Mouse (Mus musculus) lung, embryonic 14.5 days (tissue): Measurements from ENCODE around the gene Nup210l. TPM values are rescaled to one million over a fixed set of nuclear protein-coding genes. Genes with fewer than 3 reads are reported as not detected.

Experiments
- ATAC-seq: fragments of 200-750 bp; cut with Nextera tagmentation; 2 replicates; pipeline ENCODE4 v1.8.0; 2017; ENCODE audit warnings: mild to moderate bottlenecking, moderate TSS enrichment, moderate library complexity; ENCODE audit not compliant: insufficient read depth
- DNase-seq: peaks from one replicate; pipeline ENCODE4 v3.0.0-alpha.2; 2015
- H3K27ac ChIP-seq: fragments of 300-500 bp; sonication (generic); 2 replicates; pipeline ENCODE4 v1.5.1; 2014; ENCODE audit warnings: low read depth, mild to moderate bottlenecking, moderate library complexity
- H3K27me3 ChIP-seq: fragments of 300-500 bp; sonication (generic); 2 replicates; pipeline ENCODE4 v1.6.1; 2014; ENCODE audit warnings: low read length, control low read depth; ENCODE audit not compliant: insufficient read depth
- H3K36me3 ChIP-seq: fragments of 300-500 bp; sonication (generic); 2 replicates; pipeline ENCODE4 v1.6.1; 2014; ENCODE audit warnings: control low read depth; ENCODE audit not compliant: insufficient read depth
- H3K4me1 ChIP-seq: fragments of 300-500 bp; sonication (generic); 2 replicates; pipeline ENCODE4 v1.6.1; 2014; ENCODE audit warnings: antibody characterized with exemption, control low read depth; ENCODE audit not compliant: insufficient read depth
- H3K4me2 ChIP-seq: fragments of 300-500 bp; sonication (generic); 2 replicates; pipeline ENCODE4 v1.6.1; 2014; ENCODE audit warnings: mild to moderate bottlenecking
- H3K4me3 ChIP-seq: fragments of 300-500 bp; sonication (generic); 2 replicates; pipeline ENCODE4 v1.5.1; 2014; ENCODE audit warnings: low read depth, low read length
- H3K9ac ChIP-seq: fragments of 300-500 bp; sonication (generic); 2 replicates; pipeline ENCODE4 v1.6.1; 2014
- H3K9me3 ChIP-seq: fragments of 300-500 bp; sonication (generic); 2 replicates; pipeline ENCODE4 v1.6.1; 2016; ENCODE audit warnings: low read depth, low read length, control low read depth
- CTCF ChIP-seq: IDR thresholded peaks from 2 replicates; pipeline ENCODE4 v1.5.1; 2016; ENCODE audit warnings: antibody characterized with exemption, low read depth
- WGBS: fragments of 180-500 bp; shearing (Covaris S2); extraction: QIAGEN DNeasy Blood & Tissue Kit; methylation state at CpG from one replicate; pipeline ENCODE4 v1.1.7; 2014; 5-methylcytosine and 5-hydroxymethylcytosine counted together
- microRNA counts: library from miRNA; unstranded; fragments of <30 nt; microRNA quantifications from one replicate; lab custom pipeline; 2016
- microRNA-seq: library from miRNA; unstranded; fragments of <30 nt; microRNA quantifications from one replicate; pipeline ENCODE4, GENCODE M21; 2016; ENCODE audit warnings: borderline number of aligned reads
- polyA plus RNA-seq: library from polyadenylated mRNA; unstranded; fragments of >200 nt; fragmentation: Nextera tagmentation; extraction: Ambion mirVana; gene quantifications from 2 replicates; pipeline ENCODE4 v1.2.1, GENCODE M21; 2014

The Nup210l gene
- polyA plus RNA-seq, 1 experiment from 2014 or later = 0.58 TPM

- Histone ChIP-seq H3K4me1 (peaks cover 4% of the 10 kb centered on the region), H3K27me3 (no peaks in the 10 kb centered on the region), H3K9ac (peak within 1 kb of the TSS; percentile 85), H3K4me2 (peak within 1 kb of the TSS; percentile 88), H3K27ac (peak within 1 kb of the TSS; percentile 85), H3K36me3 (peaks cover 36% of the 10 kb centered on the region), H3K9me3 (no peaks in the 10 kb centered on the region), H3K4me3 (peak within 1 kb of the TSS; percentile 86)
- ATAC-seq (peak; percentile 98), DNase-seq (peak; percentile 98)
- TF ChIP-seq CTCF = no peak
- under 1% methylated on average over 40 of the region's 40 CpGs for WGBS
Measured at GRCm38 (mm10) chr3:90253653-90254418, 149.9 kb downstream of the Nup210l start, which contains the start of gene Crtc2. Gene Crtc2, plus strand, starts transcription at chr3:90254163.

GRCm38 (mm10) chr3:90254419-90255193 is 150.7 kb downstream of the Nup210l start:
- ATAC-seq (peak; percentile 68), DNase-seq (peak; percentile 22)
- Histone ChIP-seq H3K4me3 (peak overlapping the region; percentile 86), H3K9ac (peak overlapping the region; percentile 85), H3K36me3 (peaks cover 44% of the 10 kb centered on the region), H3K27ac (peak overlapping the region; percentile 85), H3K4me2 (peak overlapping the region; percentile 88), H3K4me1 (peaks cover 4% of the 10 kb centered on the region), H3K27me3 (no peaks in the 10 kb centered on the region), H3K9me3 (no peaks in the 10 kb centered on the region)
- TF ChIP-seq CTCF = no peak
- WGBS = under 1% methylated on average over 41 of the region's 41 CpGs

- H3K9me3 ChIP-seq = no peaks in the 10 kb centered on the region
- ATAC-seq (no peak), DNase-seq (no peak)
- H3K27me3 ChIP-seq = no peaks in the 10 kb centered on the region
- peak overlapping the region; percentile 85 for H3K9ac ChIP-seq
- peaks cover 48% of the 10 kb centered on the region for H3K36me3 ChIP-seq
- no peak overlapping the region; the same call in 1 of the 2 replicates for H3K27ac ChIP-seq
- H3K4me3 ChIP-seq = peak overlapping the region; percentile 86
- peaks cover 4% of the 10 kb centered on the region for H3K4me1 ChIP-seq
- WGBS = 6% methylated on average over 2 of the region's 2 CpGs
- peak overlapping the region; percentile 88 for H3K4me2 ChIP-seq
- TF ChIP-seq CTCF = no peak
Measured at GRCm38 (mm10) chr3:90255194-90255565, 151.2 kb downstream of the Nup210l start.

GRCm38 (mm10) chr3:90255784-90256353 is 151.9 kb downstream of the Nup210l start:
- Histone ChIP-seq H3K4me2 (peak overlapping the region; percentile 88), H3K9ac (no peak overlapping the region), H3K9me3 (no peaks in the 10 kb centered on the region), H3K4me3 (0 out of 2 replicates have a peak overlapping the region, but pooled peaks have one; percentile 86), H3K4me1 (peaks cover 4% of the 10 kb centered on the region), H3K36me3 (peaks cover 48% of the 10 kb centered on the region), H3K27me3 (no peaks in the 10 kb centered on the region), H3K27ac (no peak overlapping the region)
- 93% methylated on average over 14 of the region's 14 CpGs for WGBS
- DNase-seq (no peak), ATAC-seq (no peak)
- no peak for TF ChIP-seq CTCF

GRCm38 (mm10) chr3:90256731-90257530 is 153.0 kb downstream of the Nup210l start:
- ATAC-seq (no peak), DNase-seq (no peak)
- Histone ChIP-seq H3K27me3 (no peaks in the 10 kb centered on the region), H3K4me3 (no peak overlapping the region), H3K4me1 (peaks cover 4% of the 10 kb centered on the region), H3K36me3 (peaks cover 49% of the 10 kb centered on the region), H3K4me2 (no peak overlapping the region), H3K9ac (no peak overlapping the region), H3K27ac (no peak overlapping the region), H3K9me3 (no peaks in the 10 kb centered on the region)
- TF ChIP-seq CTCF = no peak
- 79% methylated on average over 19 of the region's 19 CpGs for WGBS

GRCm38 (mm10) chr3:90258521-90258920 is 154.6 kb downstream of the Nup210l start:
- TF ChIP-seq CTCF = no peak
- Histone ChIP-seq H3K4me3 (no peak overlapping the region), H3K36me3 (peaks cover 65% of the 10 kb centered on the region), H3K4me1 (peaks cover 4% of the 10 kb centered on the region), H3K4me2 (no peak overlapping the region), H3K9ac (no peak overlapping the region), H3K9me3 (no peaks in the 10 kb centered on the region), H3K27me3 (no peaks in the 10 kb centered on the region), H3K27ac (no peak overlapping the region)
- ATAC-seq (no peak), DNase-seq (no peak)
- WGBS = 88% methylated on average over 4 of the region's 4 CpGs

MicroRNAs encoded within 50 kb of the gene (microRNA counts, 519-probe panel; counts per million panel counts)
- microRNA mmu-miR-190b (lab: Ali Mortazavi, UCI) = 3,481 counts per million, percentile 71 among the panel's probes with 10 or more counts

Small RNAs within 50 kb of the gene (microRNA-seq; reads per million reads assigned to microRNA genes)
- gene Mir190b = 14.7 reads per million, percentile 27 among the genes with 10 or more reads in this experiment

Other genes with a start within 250 kb of the Nup210l start
- gene Il6ra, start 190.9 kb upstream of the Nup210l start, polyA plus RNA-seq = 1.4 and 1.7 TPM in 2 replicates
- 20.5 and 20.8 TPM in 2 replicates for gene Atp8b2, start 140.6 kb upstream of the Nup210l start, polyA plus RNA-seq
- 150 and 157 TPM in 2 replicates for gene Hax1, start 105.4 kb upstream of the Nup210l start, polyA plus RNA-seq
- gene 4933434E20Rik, start 52.5 kb upstream of the Nup210l start, polyA plus RNA-seq = 136 and 143 TPM in 2 replicates
- gene Ubap2l, start 51.5 kb upstream of the Nup210l start, polyA plus RNA-seq = 236 and 257 TPM in 2 replicates
- gene Tpm3, start 31.5 kb upstream of the Nup210l start, polyA plus RNA-seq = 634 and 654 TPM in 2 replicates
- gene Rps27, start 109.5 kb downstream of the Nup210l start, polyA plus RNA-seq = 1,714 and 1,910 TPM in 2 replicates
- gene Rab13, start 109.6 kb downstream of the Nup210l start, polyA plus RNA-seq = 17.9 and 19.3 TPM in 2 replicates
- gene Jtb, start 127.5 kb downstream of the Nup210l start, polyA plus RNA-seq = 92.3 and 99.7 TPM in 2 replicates
- gene Creb3l4, start 139.4 kb downstream of the Nup210l start, polyA plus RNA-seq = 5.4 and 6.5 TPM in 2 replicates
- gene Slc39a1, start 144.0 kb downstream of the Nup210l start, polyA plus RNA-seq = 85.2 and 85.3 TPM in 2 replicates
- 19.3 and 19.6 TPM in 2 replicates for gene Crtc2, start 150.0 kb downstream of the Nup210l start, polyA plus RNA-seq
- 4.4 and 6.1 TPM in 2 replicates for gene Dennd4b, start 161.1 kb downstream of the Nup210l start, polyA plus RNA-seq
- gene Gatad2b, start 189.0 kb downstream of the Nup210l start, polyA plus RNA-seq = 14.6 and 15.8 TPM in 2 replicates